Mouse (Mus musculus) heart, adult 18-20 months (tissue): ENCODE measurements around the gene Msl3l2. TPM values are rescaled to one million over a fixed set of nuclear protein-coding genes. Genes with fewer than 3 reads are reported as not detected.

Experiments
- DNase-seq, 2 experiments: peaks; one replicate each; pipeline ENCODE4 v3.0.0; 2021 to 2022; ENCODE audit warnings: mixed read lengths in 1 of 2
- long read RNA-seq, 2 experiments: library from polyadenylated mRNA; stranded (forward); transcript quantifications; one replicate each; pipeline ENCODE4 v2.0.0; 2021
- total RNA-seq, 2 experiments: library from RNA; stranded (reverse); gene quantifications; 2 replicates each; pipeline ENCODE4 v1.2.3; 2021

Gene Msl3l2
- 1 to 10 TPM; 1.8 to 2.3 TPM for total RNA-seq
- long read RNA-seq, experiment 1, partial matches to known transcripts: 0 of 1 reads
- long read RNA-seq, experiment 1, other reads (novel, unspliced or antisense): 0 of 1 reads
- long read RNA-seq, experiment 2, partial matches to known transcripts: 0 of 2 reads
- long read RNA-seq, experiment 2, other reads (novel, unspliced or antisense): 2 of 2 reads

- peak; percentile 93 to 94 for DNase-seq
These were observed at the start of gene Msl3l2 for GRCm38 (mm10) chr10:56106333-56106995. TSS of gene Msl3l2 (plus strand) at chr10:56106917.

GRCm38 (mm10) chr10:56058979-56059422, 47.7 kb upstream of the Msl3l2 start:
- no peak for DNase-seq

- no peak for DNase-seq
These were observed 45.4 kb upstream of the Msl3l2 start for GRCm38 (mm10) chr10:56061238-56061830.

DNA sequence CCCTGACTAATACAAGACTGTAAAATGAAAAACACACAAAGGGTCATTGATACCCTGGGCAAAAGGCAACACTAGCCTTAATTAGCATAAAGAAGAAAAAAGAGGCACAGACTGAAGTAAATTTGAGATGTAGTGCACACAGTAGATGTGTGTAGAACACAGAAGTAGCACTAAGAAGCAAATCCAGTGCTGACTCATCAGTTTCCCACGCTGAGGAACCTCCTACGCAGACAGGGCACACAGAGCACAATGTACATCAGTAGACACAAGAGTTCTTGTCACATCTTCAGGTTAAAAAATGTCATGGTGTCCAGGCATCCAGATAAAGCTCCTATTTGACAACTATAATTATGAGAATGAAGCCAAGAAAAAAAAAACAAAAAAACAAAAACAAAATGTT, 44.0 kb upstream of the Msl3l2 start:
- no peak for DNase-seq

DNA sequence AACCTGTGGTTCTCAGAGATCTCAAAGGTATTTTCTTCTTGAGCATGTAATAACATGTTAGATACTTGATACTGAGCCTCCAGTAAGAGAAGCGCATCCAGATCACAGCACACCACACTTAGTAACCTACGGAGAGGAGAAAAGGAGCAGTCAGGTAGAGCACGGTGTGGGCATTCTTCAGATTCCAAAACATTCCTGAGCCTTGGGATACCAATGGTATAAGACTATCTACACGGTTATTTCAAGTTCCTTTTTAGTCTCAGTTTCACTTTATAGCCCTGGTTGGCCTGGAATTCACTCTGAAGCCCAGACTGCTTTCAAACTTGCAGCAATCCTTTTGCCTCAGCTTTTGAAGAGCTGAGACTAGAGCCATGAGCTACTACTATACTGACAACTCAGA, 17.0 kb upstream of the Msl3l2 start:
- DNase-seq: no peak

- DNase-seq: no peak
These were observed 12.1 kb upstream of the Msl3l2 start for GRCm38 (mm10) chr10:56094586-56094985.

- DNase-seq: no peak
These were observed 10.0 kb upstream of the Msl3l2 start for GRCm38 (mm10) chr10:56096757-56097156.

DNA sequence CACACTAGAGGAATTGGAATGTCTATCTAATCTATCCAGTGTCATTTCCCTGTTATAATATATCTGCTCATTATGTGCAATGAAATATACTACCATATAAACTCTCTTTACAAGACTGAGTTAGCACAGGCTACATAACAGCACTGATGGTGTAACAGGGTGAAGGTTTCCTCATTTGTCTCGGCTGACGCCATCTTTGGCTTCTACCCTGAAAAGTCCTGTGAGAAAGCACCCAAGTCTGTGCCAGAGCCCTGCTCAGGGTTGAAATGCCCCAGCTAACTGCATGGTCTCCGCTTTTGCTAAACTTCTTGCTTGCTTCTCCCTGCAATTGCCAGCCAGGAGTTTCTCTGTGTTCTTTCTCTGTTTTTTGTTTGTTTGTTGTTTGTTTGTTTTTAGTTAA, 7.6 kb upstream of the Msl3l2 start:
- DNase-seq: no peak

DNA sequence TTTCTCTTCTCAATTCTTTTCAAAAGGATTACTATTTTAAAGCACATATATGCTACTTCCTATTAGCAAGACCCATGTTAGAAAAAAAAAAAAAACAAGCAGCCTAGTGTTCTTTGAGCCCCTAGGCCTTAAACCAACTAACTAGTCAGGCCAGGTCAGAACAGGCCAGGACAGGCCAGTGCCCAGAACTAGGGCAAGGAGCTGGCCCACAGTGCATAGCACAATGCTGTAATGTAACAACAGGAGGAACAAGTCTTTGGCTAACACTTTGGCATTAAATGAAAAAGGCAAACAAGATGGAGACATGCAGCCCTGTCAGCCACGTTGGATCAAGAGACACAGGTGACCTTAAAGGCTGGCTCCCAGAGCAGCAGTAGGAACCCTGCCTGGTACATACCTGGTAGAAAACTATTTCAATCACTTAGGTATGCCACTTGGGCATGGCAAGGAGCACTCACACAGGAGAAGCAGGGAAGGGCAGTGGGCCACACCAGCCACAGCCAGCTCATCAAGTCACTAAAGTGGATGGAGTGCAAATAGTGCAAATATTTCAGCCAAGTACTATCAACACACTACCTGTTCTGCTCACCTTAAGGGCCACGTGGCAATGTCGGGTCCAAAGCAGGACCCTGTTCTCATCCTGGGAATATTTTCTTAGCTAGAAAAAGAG, 6.9 kb upstream of the Msl3l2 start:
- no peak for DNase-seq

DNA sequence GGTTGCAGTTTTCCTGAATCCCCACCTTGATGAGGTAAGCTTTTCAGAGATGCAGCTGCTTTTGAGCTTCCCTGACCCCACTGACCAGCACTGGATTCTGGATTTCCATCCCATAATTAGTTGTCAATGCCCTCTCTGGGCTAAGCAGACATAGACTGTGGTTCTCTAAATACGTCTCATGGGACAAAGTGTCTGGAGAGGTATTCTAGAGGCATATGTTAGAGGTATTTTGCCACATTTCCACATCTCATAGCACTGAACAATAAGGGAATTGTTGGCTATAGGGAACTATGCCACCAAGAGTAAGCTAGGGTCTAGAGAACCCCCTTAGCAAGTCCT, 248 bp downstream of the Msl3l2 start:
- no peak for DNase-seq

DNA sequence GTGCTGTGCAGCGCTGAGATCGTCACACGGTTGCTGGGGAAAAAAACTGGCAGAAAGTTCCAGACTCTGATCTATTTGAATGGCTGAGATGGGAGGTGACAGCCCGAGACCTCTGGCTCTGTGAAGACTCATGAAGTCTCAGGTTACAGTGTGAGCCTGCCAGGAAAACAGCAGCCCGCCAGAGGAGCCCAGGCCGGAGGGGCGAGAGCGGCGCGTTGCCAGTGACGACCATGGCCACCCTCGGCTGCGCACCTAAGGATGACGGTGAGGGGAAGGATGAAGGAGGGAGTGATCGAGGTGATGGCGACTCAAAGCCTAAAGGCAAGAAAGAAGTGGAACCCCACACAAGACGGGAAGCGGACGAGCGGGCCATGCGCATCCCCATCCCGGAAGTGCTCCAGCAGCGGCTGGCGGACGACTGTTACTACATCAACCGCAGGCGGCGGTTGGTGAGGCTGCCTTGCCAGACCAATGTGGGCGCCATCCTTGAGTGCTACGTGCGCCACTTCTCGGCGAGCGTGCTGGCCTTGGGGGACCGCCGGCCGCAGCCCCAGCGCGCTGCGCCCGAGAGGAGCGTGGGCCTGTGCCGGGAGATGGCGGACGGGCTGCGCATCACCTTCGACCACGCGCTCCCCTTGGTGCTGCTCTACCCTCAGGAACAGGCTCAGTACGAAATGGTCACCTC, 8.4 kb downstream of the Msl3l2 start:
- DNase-seq: peak; percentile 63 to 67

DNA sequence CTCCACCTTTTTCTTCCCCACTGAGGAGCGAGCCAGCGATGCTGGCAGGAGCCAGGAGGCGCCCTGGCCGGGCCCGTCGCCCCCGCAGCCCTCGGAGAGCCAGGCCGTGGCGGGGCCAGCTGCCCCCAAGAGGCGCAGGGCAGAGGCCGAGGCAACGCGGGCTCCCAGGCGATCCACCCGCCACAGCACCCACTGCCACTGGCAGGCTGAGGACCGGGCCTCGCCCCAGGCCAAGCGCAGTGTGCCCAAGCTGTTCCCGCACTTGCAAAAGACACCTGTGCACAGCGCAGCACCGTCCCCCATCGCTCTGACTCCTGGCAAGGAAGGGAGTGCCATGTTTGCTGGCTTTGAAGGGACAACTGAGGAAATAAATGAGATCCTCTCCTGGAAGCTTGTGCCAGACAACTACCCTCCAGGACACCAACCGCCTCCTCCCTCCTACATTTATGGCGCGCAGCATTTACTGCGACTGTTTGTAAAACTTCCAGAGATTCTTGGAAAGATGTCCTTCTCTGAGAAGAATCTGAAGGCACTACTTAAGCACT, 9.0 kb downstream of the Msl3l2 start:
- DNase-seq: no peak

GRCm38 (mm10) chr10:56126972-56127371, 20.3 kb downstream of the Msl3l2 start:
- DNase-seq: no peak

DNA sequence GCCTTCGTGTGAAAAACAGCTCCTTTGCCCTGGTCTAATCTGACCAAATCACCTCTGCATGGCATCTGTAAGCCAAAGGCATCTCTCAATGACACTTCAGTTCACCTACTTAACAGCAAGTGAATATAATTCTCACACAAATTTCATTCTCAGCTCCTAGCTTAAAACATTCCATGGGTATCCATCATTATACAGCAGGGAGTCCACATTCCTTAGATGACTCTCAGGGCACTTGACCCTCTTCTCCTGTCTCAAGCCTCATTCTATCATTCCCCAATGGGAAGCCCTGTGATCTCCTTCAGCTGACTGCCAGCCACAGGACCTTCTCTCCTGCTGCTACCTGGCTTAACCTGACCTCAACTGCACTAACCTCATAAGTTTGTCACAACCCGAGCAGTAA, 22.9 kb downstream of the Msl3l2 start:
- no peak for DNase-seq

- no peak for DNase-seq
These were observed 30.5 kb downstream of the Msl3l2 start for GRCm38 (mm10) chr10:56137191-56137590.

- DNase-seq: no peak
These were observed 42.2 kb downstream of the Msl3l2 start for GRCm38 (mm10) chr10:56148920-56149319.

DNA sequence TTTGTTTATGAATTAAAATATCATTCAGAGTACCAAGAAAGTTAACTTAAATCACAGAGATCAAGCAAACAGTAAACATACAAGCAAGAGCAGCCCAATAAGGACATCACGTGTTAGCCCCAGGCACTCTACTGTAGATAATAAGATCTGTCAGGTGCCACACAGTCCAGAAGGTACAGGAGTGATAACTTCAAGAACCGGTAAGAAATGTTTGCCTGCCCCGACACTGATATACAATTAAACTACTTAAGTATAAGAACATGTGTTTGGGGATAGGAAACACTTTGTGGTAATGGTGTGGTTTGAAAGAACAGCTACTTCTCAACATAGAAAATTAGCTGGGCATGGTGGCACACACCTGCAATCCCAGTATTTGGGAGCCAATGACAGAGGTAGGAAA, 50.2 kb downstream of the Msl3l2 start:
- DNase-seq: no peak

- no peak for DNase-seq
These were observed 51.5 kb downstream of the Msl3l2 start for GRCm38 (mm10) chr10:56158207-56158606.

GRCm38 (mm10) chr10:56158748-56159147, 52.0 kb downstream of the Msl3l2 start:
- DNase-seq: no peak

DNA sequence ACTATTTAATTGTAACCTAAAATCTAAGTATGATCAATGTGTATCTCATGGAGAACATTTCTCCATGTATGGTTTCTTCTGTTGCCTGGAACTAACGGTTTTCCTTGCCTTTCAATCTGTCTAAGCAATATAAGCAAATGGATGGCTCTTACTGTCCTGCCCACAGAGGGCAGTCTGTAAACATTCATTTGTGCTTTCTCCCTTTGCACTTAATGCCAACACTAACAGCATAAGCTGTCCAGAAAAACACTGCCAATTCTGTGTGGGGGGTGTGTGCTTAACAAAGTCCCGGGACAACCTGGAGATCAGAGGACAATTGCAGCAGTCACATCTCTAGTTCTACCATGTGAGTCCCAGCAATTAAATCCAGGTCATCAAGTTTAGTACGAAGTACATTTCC, 57.7 kb downstream of the Msl3l2 start:
- peak; percentile 9 to 17 for DNase-seq

DNA sequence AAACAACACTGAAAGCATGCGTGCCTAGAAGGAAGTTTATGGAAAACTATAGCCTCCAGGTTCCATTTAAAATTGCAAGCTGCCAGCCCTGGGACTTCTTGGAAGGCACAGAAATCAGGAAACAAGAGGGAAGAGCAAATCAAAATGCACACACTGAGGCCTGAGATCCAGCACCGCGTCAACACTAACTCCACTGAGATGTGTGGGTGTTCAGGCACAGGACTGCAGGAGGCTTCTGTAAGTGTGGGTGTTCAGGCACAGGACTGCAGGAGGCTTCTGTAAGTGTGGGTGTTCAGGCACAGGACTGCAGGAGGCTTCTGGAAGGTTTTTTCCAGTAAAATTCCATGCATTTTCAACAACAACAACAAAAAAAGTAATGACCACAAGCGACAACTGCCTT, 59.0 kb downstream of the Msl3l2 start:
- DNase-seq: no peak
